Mouse (Mus musculus) erythroid progenitor cell, adult 5-6 weeks (primary cell): ENCODE measurements around the gene Def6. TPM values are rescaled to one million over a fixed set of nuclear protein-coding genes. Genes with fewer than 3 reads are reported as not detected.

Experiments
- ATAC-seq: replicated peaks from 2 replicates; pipeline ENCODE4 v1.8.0; 2016; ENCODE audit warnings: moderate number of reproducible peaks, mild to moderate bottlenecking, moderate TSS enrichment, inconsistent platforms; ENCODE audit not compliant: poor library complexity, low FRiP score, severe bottlenecking
- total RNA-seq, 2 experiments: library from RNA; stranded (forward) in 1 of 2; stranded (reverse) in 1 of 2; fragments of 150-400 nt in 1 of 2; fragments of 186-747, 209-891 nt in 1 of 2; gene quantifications; 2 replicates each; pipeline versions ENCODE4 v1.2.3 to v1.2.4; 2015 to 2017; ENCODE audit warnings: low replicate concordance in 2 of 2

The Def6 gene
- total RNA-seq, 2 experiments from 2014 or later = 13.8 to 17.2 TPM

DNA sequence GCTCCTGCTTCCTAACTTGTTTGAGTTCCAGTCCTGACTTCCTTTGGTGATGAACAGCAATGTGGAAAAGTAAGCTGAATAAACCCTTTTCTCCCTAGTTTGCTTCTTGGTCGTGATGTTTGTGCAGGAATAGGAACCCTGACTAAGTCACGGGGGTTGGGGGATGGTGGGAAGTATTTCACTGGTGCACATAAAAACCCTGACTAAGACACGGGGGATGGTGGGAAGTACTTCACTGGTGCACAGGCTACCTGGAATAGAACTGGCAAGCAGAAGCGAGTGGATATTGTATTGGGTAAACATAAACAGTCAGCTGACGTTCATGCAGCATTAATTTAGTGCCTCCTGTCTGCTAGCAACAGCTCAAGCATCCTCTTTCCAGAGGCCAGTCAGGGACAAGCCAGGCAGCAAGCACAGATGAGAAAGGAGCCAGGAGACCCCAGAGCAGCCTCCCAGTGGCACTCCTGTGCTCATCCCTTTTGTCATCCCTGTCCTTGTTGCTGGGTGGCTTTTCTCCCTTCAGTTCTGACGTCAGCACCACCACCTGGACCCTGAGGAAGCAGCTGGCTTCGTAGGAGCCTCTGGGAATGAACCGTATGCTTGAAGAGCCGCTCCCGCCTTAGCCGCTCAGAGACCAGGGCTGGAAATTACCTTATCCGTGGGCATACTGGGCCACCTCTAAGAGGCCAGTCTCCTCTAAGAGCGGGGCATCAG lies 55.8 kb downstream of the Def6 start:
- no peak for ATAC-seq

DNA sequence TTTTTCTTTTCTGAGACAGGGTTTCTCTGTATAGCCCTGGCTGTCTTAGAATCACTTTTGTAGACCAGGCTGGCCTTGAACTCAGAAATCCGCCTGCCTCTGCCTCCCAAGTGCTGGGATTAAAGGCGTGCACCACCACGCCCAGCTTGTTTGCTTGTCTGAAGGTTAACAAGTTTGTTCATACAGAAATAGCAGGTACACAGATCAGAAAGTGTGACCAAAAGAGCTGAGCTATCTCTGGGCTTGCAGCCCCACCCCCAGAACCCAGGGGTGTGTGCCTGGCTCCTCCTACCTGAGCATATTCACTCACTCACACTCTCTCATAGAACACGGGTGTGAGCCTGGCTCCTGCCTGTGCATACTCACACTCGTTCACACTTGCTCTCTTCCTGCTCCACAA lies 59.7 kb downstream of the Def6 start:
- ATAC-seq = no peak

DNA sequence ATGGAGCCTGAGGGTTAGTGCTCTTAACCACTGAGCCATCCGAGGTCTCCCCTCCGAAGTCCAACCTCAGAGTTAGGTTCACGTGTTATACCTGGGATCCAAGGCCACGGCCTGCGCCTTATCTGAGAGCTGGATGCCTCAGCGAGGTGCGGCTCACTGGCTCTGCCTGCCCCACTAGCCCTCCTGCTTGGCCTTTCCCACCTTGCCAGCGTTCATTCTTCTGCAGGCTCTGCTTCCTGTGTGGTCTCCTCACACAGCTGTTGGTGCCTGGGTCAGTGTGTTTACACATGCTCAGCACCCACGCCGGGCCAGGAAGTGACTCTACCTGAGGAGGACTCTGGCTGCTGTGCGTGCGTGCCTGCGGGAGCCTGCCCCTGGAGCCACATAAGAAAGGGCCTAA lies 62.6 kb downstream of the Def6 start:
- ATAC-seq = no peak

DNA sequence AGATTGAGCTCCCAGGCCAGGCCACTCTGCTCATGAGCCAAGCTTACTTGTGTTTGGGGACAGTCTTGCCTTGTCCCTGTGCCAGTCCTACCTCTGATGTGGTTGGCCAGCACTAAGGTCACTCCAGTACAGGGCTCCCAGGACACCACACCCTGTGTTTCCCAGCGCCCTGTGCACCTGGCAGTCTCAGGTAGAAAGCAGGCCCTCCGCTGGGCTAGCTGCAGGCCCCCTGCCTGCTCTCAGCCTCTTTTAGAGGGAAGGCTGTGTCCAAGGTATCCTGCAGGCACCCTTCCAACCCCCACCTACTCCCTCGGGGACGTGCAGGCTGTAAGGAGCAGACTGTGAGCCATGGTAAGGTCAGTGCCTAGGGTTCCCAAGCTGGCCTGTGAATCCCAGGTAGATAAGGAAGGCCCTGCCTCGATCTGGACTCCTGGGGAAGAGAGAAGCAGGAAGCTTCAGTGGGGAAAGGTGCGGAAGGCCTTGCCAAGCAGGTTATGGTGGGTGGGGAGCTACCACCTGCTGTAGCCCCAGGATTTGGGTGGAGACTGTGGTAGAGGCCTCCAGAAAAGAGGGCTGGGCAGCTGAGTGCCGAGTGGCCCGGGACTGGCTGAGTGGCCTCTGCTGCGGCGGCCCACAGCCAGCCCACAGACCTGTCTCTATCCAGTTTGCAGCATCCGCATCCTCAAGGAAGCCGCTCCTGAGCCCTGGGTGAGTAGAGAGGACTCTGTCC lies 64.1 kb downstream of the Def6 start:
- ATAC-seq = no peak

DNA sequence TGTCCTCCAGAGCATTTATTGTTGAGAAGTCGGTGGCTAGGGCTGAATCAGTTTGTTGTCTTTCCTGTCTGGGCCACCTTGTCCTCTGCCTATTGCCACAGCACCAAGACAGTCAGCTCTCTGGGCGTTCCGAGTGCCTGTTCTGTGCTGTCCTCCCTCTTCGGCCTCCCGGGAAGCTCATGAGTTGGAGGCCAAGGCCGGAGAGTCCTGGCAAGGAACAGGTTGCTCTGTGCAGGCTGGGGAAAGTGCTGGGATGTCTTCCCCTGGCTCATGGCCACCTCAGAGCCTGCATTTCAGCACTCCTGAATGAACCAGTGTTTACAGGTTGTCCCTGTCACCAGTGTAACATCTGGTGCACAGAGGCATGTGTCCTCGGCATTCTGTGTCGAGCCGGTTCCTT lies 64.7 kb downstream of the Def6 start:
- ATAC-seq = no peak

DNA sequence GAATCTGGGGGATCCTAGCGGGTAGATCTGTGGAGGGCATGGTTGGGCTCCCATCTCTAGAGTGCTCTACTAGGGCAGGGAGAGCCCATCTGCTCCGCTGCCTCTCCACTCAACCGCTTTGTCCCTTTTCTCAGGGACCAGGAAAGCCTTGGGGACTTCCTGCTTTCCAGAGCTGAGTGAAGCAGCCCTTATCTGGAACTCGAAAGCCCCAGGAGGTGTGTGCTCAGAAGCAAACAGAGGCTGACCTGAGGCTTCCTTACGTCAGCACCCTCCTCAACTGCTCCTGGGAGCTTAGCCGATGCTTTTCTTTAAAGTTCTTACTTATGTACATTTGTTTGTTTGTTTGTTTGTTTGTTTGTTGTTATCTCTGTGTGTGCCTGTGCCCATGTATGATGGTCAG lies 65.3 kb downstream of the Def6 start:
- ATAC-seq = no peak

DNA sequence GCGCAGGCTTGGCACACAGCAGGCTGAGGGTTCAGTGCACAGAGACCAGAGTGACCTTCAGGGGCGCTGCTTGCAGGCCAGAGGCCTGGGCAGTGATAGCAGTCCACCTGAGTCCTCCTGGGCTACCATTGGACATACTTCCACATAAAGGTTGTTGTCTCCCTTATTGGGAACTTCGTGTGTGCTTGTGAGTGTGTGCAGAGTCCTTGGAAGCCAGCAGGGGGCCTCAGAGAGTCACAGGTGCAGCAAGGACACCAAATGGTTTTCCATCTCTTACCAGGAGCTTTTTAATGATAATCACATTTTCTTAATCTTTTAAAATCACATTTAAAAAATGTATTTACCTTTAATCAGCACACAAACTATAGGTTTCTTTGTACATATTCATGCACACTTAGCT lies 67.2 kb downstream of the Def6 start:
- no peak for ATAC-seq

DNA sequence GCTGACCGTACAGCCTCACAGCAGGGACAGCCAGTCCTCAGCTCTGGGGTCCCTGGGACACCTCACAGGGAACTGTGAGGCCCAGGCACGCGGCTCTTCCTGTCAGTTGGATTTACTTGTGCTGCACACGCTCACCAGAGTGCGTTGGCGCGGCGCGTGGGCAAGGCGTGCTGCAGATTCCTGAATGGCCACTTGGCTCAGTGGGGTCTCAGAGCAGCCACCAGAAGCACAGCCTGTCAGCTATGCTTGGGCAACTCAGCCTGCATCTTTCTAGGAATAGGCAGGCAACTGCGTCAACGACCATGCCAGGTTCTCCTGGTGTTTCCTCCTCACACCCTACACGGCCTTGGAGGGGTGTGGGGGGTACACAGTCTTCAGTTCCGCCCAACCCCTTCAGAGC lies 69.6 kb downstream of the Def6 start:
- no peak for ATAC-seq

DNA sequence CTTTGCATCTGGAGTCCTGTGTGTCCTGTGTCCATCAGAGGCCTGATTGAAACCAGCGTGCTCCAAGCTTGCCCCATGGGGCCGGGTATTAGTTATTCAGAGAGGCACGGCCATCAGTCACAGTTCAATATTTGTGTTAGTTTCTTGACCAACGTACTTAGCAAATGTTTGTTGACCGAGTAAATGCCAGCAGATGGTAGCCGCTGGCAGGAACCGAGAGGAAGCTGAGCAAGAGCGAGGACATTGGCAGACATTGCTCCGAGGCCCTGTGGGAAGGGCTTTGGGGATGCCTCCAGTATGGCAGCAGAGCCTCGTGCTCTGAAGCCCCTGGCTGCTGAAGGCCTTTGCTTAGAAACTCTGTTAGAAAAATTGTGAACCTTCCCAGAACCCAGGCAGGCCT lies 70.1 kb downstream of the Def6 start:
- no peak for ATAC-seq

DNA sequence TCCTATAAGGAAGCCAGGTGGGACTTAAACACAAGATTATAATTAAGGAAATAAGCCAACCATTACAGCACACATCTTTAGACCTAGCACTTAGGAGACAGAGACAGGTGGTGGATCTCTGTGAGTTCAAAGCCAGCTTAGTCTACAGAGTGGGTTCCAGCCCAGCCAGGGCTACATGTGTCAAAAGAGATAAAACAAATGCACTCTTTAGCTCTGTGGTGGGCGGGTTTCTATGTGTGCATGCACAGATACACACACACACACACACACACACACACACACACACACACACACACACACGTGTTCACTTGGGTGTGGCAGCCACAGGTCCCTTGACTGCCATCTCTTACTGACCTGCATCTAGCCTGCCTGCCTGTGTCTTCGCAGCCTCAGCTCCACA lies 70.6 kb downstream of the Def6 start:
- no peak for ATAC-seq

Other genes with a start within 250 kb of the Def6 start
- not detected in 2 replicates for gene Tcp11, start 127.1 kb upstream of the Def6 start, total RNA-seq (2015; ENCODE audit: low replicate concordance)
- not detected in 2 replicates for gene Tcp11, start 127.1 kb upstream of the Def6 start, total RNA-seq (2017; ENCODE audit: low replicate concordance)
- not detected in 2 replicates for gene Scube3, start 65.6 kb upstream of the Def6 start, total RNA-seq (2015; ENCODE audit: low replicate concordance)
- not detected in 2 replicates for gene Scube3, start 65.6 kb upstream of the Def6 start, total RNA-seq (2017; ENCODE audit: low replicate concordance)
- gene Zfp523, start 30.6 kb upstream of the Def6 start, total RNA-seq (2015; ENCODE audit: low replicate concordance) = 5.8 TPM in 1 of 2 replicates, not detected in the other
- 1.4 and 7.9 TPM in 2 replicates for gene Zfp523, start 30.6 kb upstream of the Def6 start, total RNA-seq (2017; ENCODE audit: low replicate concordance)
- 2.9 and 4.0 TPM in 2 replicates for gene Ppard, start 24.9 kb downstream of the Def6 start, total RNA-seq (2015; ENCODE audit: low replicate concordance)
- gene Ppard, start 24.9 kb downstream of the Def6 start, total RNA-seq (2017; ENCODE audit: low replicate concordance) = 1.7 TPM in 1 of 2 replicates, not detected in the other
- 9.7 and 10.5 TPM in 2 replicates for gene Fance, start 105.7 kb downstream of the Def6 start, total RNA-seq (2015; ENCODE audit: low replicate concordance)
- gene Fance, start 105.7 kb downstream of the Def6 start, total RNA-seq (2017; ENCODE audit: low replicate concordance) = 0.76 and 9.8 TPM in 2 replicates
- 515 and 750 TPM in 2 replicates for gene Rpl10a, start 120.7 kb downstream of the Def6 start, total RNA-seq (2015; ENCODE audit: low replicate concordance)
- 184 and 203 TPM in 2 replicates for gene Rpl10a, start 120.7 kb downstream of the Def6 start, total RNA-seq (2017; ENCODE audit: low replicate concordance)
- not detected in 2 replicates for gene Tead3, start 143.0 kb downstream of the Def6 start, total RNA-seq (2015; ENCODE audit: low replicate concordance)
- not detected in 2 replicates for gene Tead3, start 143.0 kb downstream of the Def6 start, total RNA-seq (2017; ENCODE audit: low replicate concordance)
- not detected in 2 replicates for gene Tulp1, start 157.4 kb downstream of the Def6 start, total RNA-seq (2015; ENCODE audit: low replicate concordance)
- not detected in 2 replicates for gene Tulp1, start 157.4 kb downstream of the Def6 start, total RNA-seq (2017; ENCODE audit: low replicate concordance)